Mouse (Mus musculus) CH12.LX (cell line): ENCODE results near the gene Srsf12. TPM values are rescaled to one million over a fixed set of nuclear protein-coding genes. Genes with fewer than 3 reads are reported as not detected.

Experiments used
- DNase-seq: peaks from one replicate; pipeline ENCODE4 v3.0.0-alpha.2; 2013; ENCODE audit errors: extremely low read depth
- H3K27ac ChIP-seq: 2 replicates; pipeline ENCODE4 v1.5.1; 2012; ENCODE audit warnings: low read depth, mild to moderate bottlenecking, control low read depth, moderate library complexity; ENCODE audit not compliant: insufficient read depth
- H3K27me3 ChIP-seq: replicated peaks from 2 replicates; pipeline ENCODE3; 2012; ENCODE audit warnings: inconsistent platforms
- H3K36me3 ChIP-seq, 2 experiments: replicated peaks in 1 of 2; 2 replicates each; pipeline versions ENCODE3 to v1.6.1; 2012; ENCODE audit warnings: inconsistent platforms in 1 of 2, low read length in 1 of 2, mild to moderate bottlenecking in 1 of 2, mixed read lengths in 1 of 2, moderate library complexity in 1 of 2; ENCODE audit not compliant: control insufficient read depth in 1 of 2, insufficient read depth in 1 of 2
- H3K4me1 ChIP-seq, 2 experiments: 2 replicates each; pipeline ENCODE4 v1.6.1; 2012; ENCODE audit warnings: inconsistent platforms in 1 of 2, moderate library complexity in 1 of 2; ENCODE audit not compliant: insufficient read depth in 2 of 2, control insufficient read depth in 1 of 2
- H3K4me2 ChIP-seq: 2 replicates; pipeline ENCODE4 v1.6.1; 2012; ENCODE audit warnings: low read depth, mild to moderate bottlenecking, control low read depth; ENCODE audit not compliant: poor library complexity, insufficient read depth, severe bottlenecking
- H3K4me3 ChIP-seq, 3 experiments: fragments of 150-350 bp in 1 of 3; sonication (generic) in 1 of 3; replicated peaks in 1 of 3; 2 replicates each; pipeline versions ENCODE3 to v1.5.1; 2011 to 2012; ENCODE audit warnings: low read depth in 2 of 3, low read length in 2 of 3, mild to moderate bottlenecking in 2 of 3, moderate library complexity in 2 of 3, control low read depth in 1 of 3, improper control_type of control experiment in 1 of 3, inconsistent platforms in 1 of 3, mixed read lengths in 1 of 3; ENCODE audit not compliant: poor library complexity in 1 of 3
- H3K79me2 ChIP-seq: replicated peaks from 2 replicates; pipeline ENCODE4 v1.6.1; 2012; ENCODE audit warnings: mild to moderate bottlenecking, moderate library complexity; ENCODE audit not compliant: control insufficient read depth, poor library complexity, insufficient read depth, severe bottlenecking; ENCODE audit errors: extremely low read depth
- H3K9ac ChIP-seq: 2 replicates; pipeline ENCODE4 v1.6.1; 2012; ENCODE audit warnings: low read depth, mild to moderate bottlenecking, control low read depth, moderate library complexity; ENCODE audit not compliant: insufficient read depth
- H3K9me3 ChIP-seq: replicated peaks from 2 replicates; pipeline ENCODE3; 2012; ENCODE audit warnings: low read length, inconsistent platforms, mixed read lengths
- BHLHE40 ChIP-seq: IDR thresholded peaks from 2 replicates; pipeline ENCODE4 v1.6.1; 2011; ENCODE audit warnings: mild to moderate bottlenecking, low read depth, low read length, improper control_type of control experiment
- CHD1 ChIP-seq: IDR thresholded peaks from 2 replicates; pipeline ENCODE4 v1.6.1; 2012; ENCODE audit warnings: low read depth, low read length, improper control_type of control experiment, inconsistent platforms
- CTCF ChIP-seq, 2 experiments: IDR thresholded peaks in 1 of 2; conservative IDR thresholded peaks in 1 of 2; 2 replicates each; pipeline ENCODE4 v1.5.1; 2011 to 2012; ENCODE audit warnings: low read depth in 2 of 2, low read length in 2 of 2, improper control_type of control experiment in 1 of 2, inconsistent platforms in 1 of 2, mild to moderate bottlenecking in 1 of 2, moderate library complexity in 1 of 2
- E2F4 ChIP-seq: IDR thresholded peaks from 2 replicates; pipeline ENCODE4 v1.6.1; 2011; ENCODE audit warnings: low read depth, low read length, improper control_type of control experiment; ENCODE audit not compliant: insufficient replicate concordance
- ELF1 ChIP-seq: IDR thresholded peaks from 2 replicates; pipeline ENCODE4 v1.6.1; 2014; ENCODE audit warnings: low read depth, mild to moderate bottlenecking, inconsistent platforms, low read length, improper control_type of control experiment
- ETS1 ChIP-seq: conservative IDR thresholded peaks from 2 replicates; pipeline ENCODE4 v1.6.1; 2012; ENCODE audit warnings: low read depth, mild to moderate bottlenecking, inconsistent platforms, low read length, improper control_type of control experiment, moderate library complexity
- HCFC1 ChIP-seq: IDR thresholded peaks from 2 replicates; pipeline ENCODE4 v1.6.1; 2012; ENCODE audit warnings: low read depth, mild to moderate bottlenecking, inconsistent platforms, low read length, improper control_type of control experiment
- JUN ChIP-seq: IDR thresholded peaks from 2 replicates; pipeline ENCODE4 v1.6.1; 2011; ENCODE audit warnings: low read depth, mild to moderate bottlenecking, low read length, improper control_type of control experiment, moderate library complexity; ENCODE audit not compliant: insufficient read depth
- JUND ChIP-seq: conservative IDR thresholded peaks from 2 replicates; pipeline ENCODE4 v1.6.1; 2011; ENCODE audit warnings: low read depth, low read length, improper control_type of control experiment
- KAT2A ChIP-seq: IDR thresholded peaks from 2 replicates; pipeline ENCODE4 v1.6.1; 2012; ENCODE audit warnings: low read length, improper control_type of control experiment, inconsistent platforms; ENCODE audit not compliant: insufficient replicate concordance
- MAFK ChIP-seq: IDR thresholded peaks from 2 replicates; pipeline ENCODE4 v1.6.1; 2011; ENCODE audit warnings: low read length, improper control_type of control experiment; ENCODE audit not compliant: insufficient replicate concordance
- MAZ ChIP-seq: IDR thresholded peaks from 2 replicates; pipeline ENCODE4 v1.6.1; 2012; ENCODE audit warnings: low read depth, mild to moderate bottlenecking, inconsistent platforms, low read length, improper control_type of control experiment, moderate library complexity
- MXI1 ChIP-seq: IDR thresholded peaks from 2 replicates; pipeline ENCODE4 v1.6.1; 2011; ENCODE audit warnings: mild to moderate bottlenecking, low read depth, low read length, improper control_type of control experiment
- NELFE ChIP-seq: IDR thresholded peaks from 2 replicates; pipeline ENCODE4 v1.6.1; 2011; ENCODE audit warnings: low read depth, low read length, improper control_type of control experiment
- NRF1 ChIP-seq: IDR thresholded peaks from 2 replicates; pipeline ENCODE4 v1.6.1; 2014; ENCODE audit warnings: low read depth, mild to moderate bottlenecking, inconsistent platforms, low read length, improper control_type of control experiment, moderate library complexity
- POLR2A ChIP-seq: IDR thresholded peaks from 2 replicates; pipeline ENCODE4 v1.6.1; 2011; ENCODE audit warnings: low read depth, mild to moderate bottlenecking, improper control_type of control experiment, low read length
- POLR2AphosphoS2 ChIP-seq: IDR thresholded peaks from 2 replicates; pipeline ENCODE4 v1.6.1; 2011; ENCODE audit warnings: low read depth, low read length, improper control_type of control experiment
- SIN3A ChIP-seq: IDR thresholded peaks from 2 replicates; pipeline ENCODE4 v1.6.1; 2012; ENCODE audit warnings: low read length, improper control_type of control experiment, inconsistent platforms
- TBP ChIP-seq: conservative IDR thresholded peaks from 2 replicates; pipeline ENCODE4 v1.6.1; 2011; ENCODE audit warnings: low read depth, low read length, improper control_type of control experiment
- TCF12 ChIP-seq: IDR thresholded peaks from 2 replicates; pipeline ENCODE4 v1.6.1; 2014; ENCODE audit warnings: low read depth, mild to moderate bottlenecking, inconsistent platforms, low read length, improper control_type of control experiment
- UBTF ChIP-seq: IDR thresholded peaks from 2 replicates; pipeline ENCODE4 v1.6.1; 2012; ENCODE audit warnings: low read depth, mild to moderate bottlenecking, inconsistent platforms, low read length, improper control_type of control experiment, moderate library complexity
- USF1 ChIP-seq: IDR thresholded peaks from 2 replicates; pipeline ENCODE4 v1.6.1; 2014; ENCODE audit warnings: low read depth, mild to moderate bottlenecking, inconsistent platforms, low read length, improper control_type of control experiment
- ZC3H11A ChIP-seq: IDR thresholded peaks from 2 replicates; pipeline ENCODE4 v1.6.1; 2012; ENCODE audit warnings: low read depth, mild to moderate bottlenecking, inconsistent platforms, low read length, improper control_type of control experiment
- ZMIZ1 ChIP-seq: IDR thresholded peaks from 2 replicates; pipeline ENCODE4 v1.6.1; 2012; ENCODE audit warnings: low read depth, mild to moderate bottlenecking, inconsistent platforms, low read length, improper control_type of control experiment
- dilution Hi-C: fragments of 300-500 bp; cut with MboI; formaldehyde crosslinking; loops from 2 replicates; pipeline ENCODE4 v1.14.3; 2020; ENCODE audit warnings: low sequenced_read_pairs; ENCODE audit not compliant: extremely low pct_unique_long_range_greater_than_20kb, extremely low pct_ligation_motif_present
- in situ Hi-C: fragments of 300-500 bp; cut with MboI; formaldehyde crosslinking; loops from 3 replicates; pipeline ENCODE4 v1.14.3; 2019; ENCODE audit warnings: low sequenced_read_pairs, low pct_ligation_motif_present, low pct_unique_long_range_greater_than_20kb, mixed read lengths
- polyA plus RNA-seq: library from polyadenylated mRNA; unstranded; fragments of >175 nt; gene quantifications from 2 replicates; pipeline ENCODE4 v1.2.1, GENCODE M21; 2012; ENCODE audit warnings: low read depth; ENCODE audit not compliant: insufficient read length
- total RNA-seq, 2 experiments: library from RNA; depleted of rRNA; stranded (reverse); fragments of 300-350 nt in 1 of 2; fragments of >200 nt in 1 of 2; gene quantifications; 2 replicates each; pipeline ENCODE4 v1.2.3; 2012 to 2014

Gene Srsf12
- total and polyA plus RNA-seq, 3 experiments: not detected

DNA sequence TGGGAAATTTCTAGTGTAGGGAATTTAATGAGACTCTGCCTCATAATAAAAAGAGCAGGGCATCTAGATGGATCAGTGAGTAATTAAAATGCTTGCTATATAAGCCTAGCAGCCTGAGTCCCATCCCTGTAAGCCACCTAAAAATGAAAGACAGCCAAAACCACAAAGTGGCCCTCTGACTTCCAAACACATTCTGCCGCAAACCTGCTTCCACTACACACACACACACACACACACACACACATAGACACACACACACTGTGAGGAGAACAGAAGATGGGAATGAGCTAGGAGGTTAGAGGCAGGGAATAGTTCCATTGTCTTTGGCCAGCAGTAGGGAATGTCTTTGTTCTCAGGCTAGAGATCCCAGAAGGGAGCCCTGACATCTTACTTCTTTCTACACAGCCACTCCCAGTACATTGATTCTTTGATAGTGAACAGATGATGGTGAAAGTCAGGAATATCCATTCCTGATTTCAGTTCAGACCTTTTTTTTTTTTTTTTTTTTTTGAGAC lies 41.0 kb downstream of the Srsf12 start:
- no peaks in the 10 kb centered on the region for H3K27me3 ChIP-seq
- H3K36me3 ChIP-seq: peaks cover 10 to 14% of the 10 kb centered on the region in 2 experiments
- H3K4me3 ChIP-seq: no peak overlapping the region
- H3K4me2 ChIP-seq: no peak overlapping the region
- in situ Hi-C loops: no loop called here
- no peaks in the 10 kb centered on the region for H3K9me3 ChIP-seq
- no peak overlapping the region for H3K27ac ChIP-seq
- DNase-seq: no peak
- dilution Hi-C loops: no loop called here
- TF ChIP-seq HCFC1 (no peak), ZMIZ1 (no peak), CTCF (conservative IDR thresholded peaks at IDR 0.05 in 1 of 2, IDR thresholded peaks at IDR 0.05 in 1 of 2; ENCODE audit: low read depth in 2 of 2, low read length in 2 of 2) (no peak), NRF1 (no peak), UBTF (no peak), TBP (no peak), TCF12 (no peak), NELFE (no peak), CHD1 (no peak), SIN3A (no peak), JUND (no peak), ETS1 (no peak), KAT2A (no peak), ELF1 (no peak), JUN (no peak), POLR2AphosphoS2 (no peak), E2F4 (no peak), MAZ (no peak), MAFK (no peak), USF1 (no peak)
- TF ChIP-seq, all 38 proteins: peak for 0
- H3K9ac ChIP-seq: no peak overlapping the region
- peaks cover 5 to 20% of the 10 kb centered on the region in 2 experiments for H3K4me1 ChIP-seq
- H3K79me2 ChIP-seq: peaks cover 16% of the 10 kb centered on the region

- peaks cover 2 to 4% of the 10 kb centered on the region in 2 experiments for H3K36me3 ChIP-seq
- in situ Hi-C loops: no loop called here
- peaks cover 14% of the 10 kb centered on the region for H3K79me2 ChIP-seq
- dilution Hi-C loops: no loop called here
- no peaks in the 10 kb centered on the region for H3K9me3 ChIP-seq
- no peaks in the 10 kb centered on the region for H3K27me3 ChIP-seq
- H3K4me3 ChIP-seq: no peak overlapping the region
- peaks cover 3 to 15% of the 10 kb centered on the region in 2 experiments for H3K4me1 ChIP-seq
- no peak overlapping the region for H3K9ac ChIP-seq
- no peak for DNase-seq
- no peak overlapping the region for H3K27ac ChIP-seq
- H3K4me2 ChIP-seq: no peak overlapping the region
- TF ChIP-seq ELF1 (no peak), ZC3H11A (no peak), BHLHE40 (no peak), SIN3A (no peak), MXI1 (no peak), CHD1 (no peak), USF1 (no peak), NRF1 (no peak), POLR2AphosphoS2 (no peak), POLR2A (no peak), MAFK (no peak), JUND (no peak)
Observed at GRCm38 (mm10) chr4:33250867-33251266, 42.1 kb downstream of the Srsf12 start.
